In the genomic region with DNA sequence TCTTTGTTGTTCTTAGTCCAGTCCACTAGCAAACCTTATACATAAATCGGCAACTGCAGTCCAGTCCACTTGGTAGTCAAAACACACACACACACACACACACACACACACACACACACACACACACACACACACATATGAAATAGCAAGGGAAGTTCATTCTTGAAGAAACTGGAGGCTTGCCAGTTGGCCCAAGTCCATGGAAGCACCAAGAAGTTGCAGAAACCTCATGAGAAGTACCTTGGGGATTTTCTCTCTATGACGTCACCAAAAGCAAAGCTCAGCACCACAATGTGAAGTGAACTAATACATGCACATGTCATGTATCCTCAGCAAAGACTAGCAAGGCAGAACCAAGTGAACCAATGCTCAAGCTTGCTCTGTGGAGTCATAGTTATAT, we compare ENCODE assay signal across 13 mouse cellular contexts.
A peak's percentile ranks its signal among the peaks of the same experiment; 100 is the strongest.
DNase-seq lines count a peak whose midpoint lies in the region.
"Had no signal": no experiment of that assay in that cellular context is flagged by ENCODE, and none has a peak within 500 bp of the region (broad histone marks: within the 10 kb centered on the region; RNA-seq: fewer than 3 reads in every experiment).

No protein-coding gene starts in this region.

- peak; percentile 1 for DNase-seq in adrenal gland, postnatal 25 days
- DNase-seq in adrenal gland, postnatal 4 days (ENCODE audit: low spot score in 2 of 2) = no peak
- peak; percentile 7 for DNase-seq in heart, postnatal 4 days
- no peak for DNase-seq in heart, postnatal 36 days
- DNase-seq in right cerebral cortex, postnatal 14 days = peak; percentile 5
- DNase-seq in right cerebral cortex, adult 2 months (ENCODE audit: low spot score in 2 of 2) = no peak
- DNase-seq in layer of hippocampus, postnatal 10 days (ENCODE audit: low spot score in 2 of 2) = no peak
- DNase-seq: cerebellum, adult 11-12 months; heart, adult 18-20 months; kidney, adult 8-10 months; layer of hippocampus, adult 9-11 months; liver; thymus, adult 2 months had no signal

- intact Hi-C loops in heart, postnatal 36 days (cut with DNase I) = no loop called here

Comparison
In these comparisons a context has a peak if more than half of its experiments do, and no peak if none do; other contexts are left out.
1. DNase-seq: peak in adrenal gland, postnatal 25 days (single experiment), heart, postnatal 4 days (single experiment) and right cerebral cortex, postnatal 14 days (single experiment); none in adrenal gland, postnatal 4 days (0 of 2), heart, postnatal 36 days (0 of 2), right cerebral cortex, adult 2 months (0 of 2) and layer of hippocampus, postnatal 10 days (0 of 2).